Mouse (Mus musculus) B cell, adult 2 months (primary cell): Measurements from ENCODE around the gene Nuak2.
"Not testable (repeated sequence)": the region's sequence is repeated elsewhere in the genome, so short reads cannot be mapped to it uniquely, and the experiment has no call there.

Experiments used
- DNase-seq, 2 experiments: peaks; one replicate each; pipeline ENCODE4 v3.0.0; 2022

Nuak2 gene

GRCm38 (mm10) chr1:132315889-132316624 is at the start of gene Nuak2:
Gene Nuak2, plus strand, starts transcription at chr1:132316126.
- DNase-seq, result peak; percentile 90 to 93

- no peak for DNase-seq
These were observed 49.0 kb upstream of the Nuak2 start for GRCm38 (mm10) chr1:132266791-132267557.

- DNase-seq, result no peak
These were observed 48.0 kb upstream of the Nuak2 start for GRCm38 (mm10) chr1:132267959-132268358.

- no peak for DNase-seq
These were observed 47.4 kb upstream of the Nuak2 start for GRCm38 (mm10) chr1:132268418-132269060.

- no peak for DNase-seq
These were observed 44.7 kb upstream of the Nuak2 start for GRCm38 (mm10) chr1:132271237-132271636.

- no peak for DNase-seq
These were observed 39.2 kb upstream of the Nuak2 start for GRCm38 (mm10) chr1:132276694-132277093.

GRCm38 (mm10) chr1:132277124-132277523 is 38.8 kb upstream of the Nuak2 start:
- DNase-seq, result no peak

- not testable (repeated sequence) for DNase-seq
These were observed 35.3 kb upstream of the Nuak2 start for GRCm38 (mm10) chr1:132280636-132281035.

- no peak for DNase-seq
These were observed 34.3 kb upstream of the Nuak2 start for GRCm38 (mm10) chr1:132281523-132282176.

GRCm38 (mm10) chr1:132282177-132282536 is 33.8 kb upstream of the Nuak2 start:
- no peak for DNase-seq

- no peak for DNase-seq
These were observed 32.9 kb upstream of the Nuak2 start for GRCm38 (mm10) chr1:132283018-132283417.

GRCm38 (mm10) chr1:132286735-132287134 is 29.2 kb upstream of the Nuak2 start:
- DNase-seq, result no peak

GRCm38 (mm10) chr1:132287445-132287844 is 28.5 kb upstream of the Nuak2 start:
- DNase-seq, result no peak

GRCm38 (mm10) chr1:132287991-132288451 is 27.9 kb upstream of the Nuak2 start:
- no peak for DNase-seq

- DNase-seq, result peak; percentile 49 to 59
These were observed 26.0 kb upstream of the Nuak2 start for GRCm38 (mm10) chr1:132289965-132290364.

GRCm38 (mm10) chr1:132290921-132291675 is 24.8 kb upstream of the Nuak2 start:
- no peak for DNase-seq

- DNase-seq, result no peak
These were observed 24.2 kb upstream of the Nuak2 start for GRCm38 (mm10) chr1:132291706-132292105.

- peak; percentile 22 to 40 for DNase-seq
These were observed 23.4 kb upstream of the Nuak2 start for GRCm38 (mm10) chr1:132292318-132293129.

GRCm38 (mm10) chr1:132295506-132295905 is 20.4 kb upstream of the Nuak2 start:
- DNase-seq, result no peak

- no peak for DNase-seq
These were observed 19.9 kb upstream of the Nuak2 start for GRCm38 (mm10) chr1:132296051-132296450.

GRCm38 (mm10) chr1:132298425-132298800 is 17.5 kb upstream of the Nuak2 start, which contains the start of gene Klhdc8a:
Gene Klhdc8a, plus strand, starts transcription at chr1:132298626.
- DNase-seq, result peak in 1 of 2 experiments; percentile 61
